Mouse (Mus musculus) heart, adult 18-20 months (tissue): ENCODE data around the gene Spag8. TPM values are rescaled to one million over a fixed set of nuclear protein-coding genes. Genes with fewer than 3 reads are reported as not detected.

ENCODE experiments used
- DNase-seq, 2 experiments: peaks; one replicate each; pipeline ENCODE4 v3.0.0; 2021 to 2022; ENCODE audit warnings: mixed read lengths in 1 of 2
- long read RNA-seq, 2 experiments: library from polyadenylated mRNA; stranded (forward); transcript quantifications; one replicate each; pipeline ENCODE4 v2.0.0; 2021
- total RNA-seq, 2 experiments: library from RNA; stranded (reverse); gene quantifications; 2 replicates each; pipeline ENCODE4 v1.2.3; 2021

Gene Spag8
- not detected for total RNA-seq
- long read RNA-seq, experiment 1, result 0 reads
- long read RNA-seq, experiment 2, result 0 reads

GRCm38 (mm10) chr4:43653161-43654015 lies at the start of gene Spag8:
TSS of gene Spag8 (minus strand) at chr4:43653594.
- DNase-seq, result peak; percentile 52 to 53

GRCm38 (mm10) chr4:43700707-43701106 lies 47.3 kb upstream of the Spag8 start, which contains the start of gene Olfr70:
TSS of gene Olfr70 (minus strand) at chr4:43700807.
- no peak for DNase-seq

- no peak for DNase-seq
Measured at GRCm38 (mm10) chr4:43696561-43696960, 43.2 kb upstream of the Spag8 start.

GRCm38 (mm10) chr4:43695249-43695671 lies 41.9 kb upstream of the Spag8 start:
- peak; percentile 70 to 74 for DNase-seq

GRCm38 (mm10) chr4:43694439-43695248 lies 41.2 kb upstream of the Spag8 start:
- no peak for DNase-seq

- DNase-seq, result peak; percentile 48 to 57
Measured at GRCm38 (mm10) chr4:43693806-43694241, 40.4 kb upstream of the Spag8 start.

- DNase-seq, result no peak
Measured at GRCm38 (mm10) chr4:43691026-43691425, 37.6 kb upstream of the Spag8 start.

- no peak for DNase-seq
Measured at GRCm38 (mm10) chr4:43690021-43690420, 36.6 kb upstream of the Spag8 start.

GRCm38 (mm10) chr4:43679416-43680043 lies 26.1 kb upstream of the Spag8 start:
- peak in 1 of 2 experiments; percentile 58 for DNase-seq

GRCm38 (mm10) chr4:43678541-43678940 lies 25.1 kb upstream of the Spag8 start:
- no peak for DNase-seq

GRCm38 (mm10) chr4:43675608-43676007 lies 22.2 kb upstream of the Spag8 start:
- DNase-seq, result no peak

- DNase-seq, result no peak
Measured at GRCm38 (mm10) chr4:43674974-43675373, 21.6 kb upstream of the Spag8 start.

- DNase-seq, result no peak
Measured at GRCm38 (mm10) chr4:43673703-43674102, 20.3 kb upstream of the Spag8 start.

GRCm38 (mm10) chr4:43672070-43672469 lies 18.7 kb upstream of the Spag8 start:
- peak; percentile 87 to 97 for DNase-seq

GRCm38 (mm10) chr4:43669428-43669794 lies 16.0 kb upstream of the Spag8 start:
- peak; percentile 83 to 84 for DNase-seq

- peak; percentile 94 to 95 for DNase-seq
Measured at GRCm38 (mm10) chr4:43668782-43669427, 15.5 kb upstream of the Spag8 start, which contains the start of the genes Tmem8b and Fam221b. TSS of gene Tmem8b (plus strand) at chr4:43668971. TSS of gene Fam221b (minus strand) at chr4:43669145.

- DNase-seq, result no peak
Measured at GRCm38 (mm10) chr4:43666412-43666811, 13.0 kb upstream of the Spag8 start.

- no peak for DNase-seq
Measured at GRCm38 (mm10) chr4:43657146-43657545, 3.8 kb upstream of the Spag8 start.

GRCm38 (mm10) chr4:43656339-43657109 lies 3.1 kb upstream of the Spag8 start, which contains the start of gene Hint2:
TSS of gene Hint2 (minus strand) at chr4:43656466.
- peak; percentile 94 to 97 for DNase-seq

- DNase-seq, result no peak
Measured at GRCm38 (mm10) chr4:43655656-43656338, 2.4 kb upstream of the Spag8 start.
